Mouse (Mus musculus) kidney, adult 10 weeks (tissue): ENCODE measurements around the gene Arfip1. TPM values are rescaled to one million over a fixed set of nuclear protein-coding genes. Genes with fewer than 3 reads are reported as not detected.

Source experiments
- polyA plus RNA-seq: library from polyadenylated mRNA; stranded (reverse); fragments of 350-450 nt; fragmentation: Illumina TruSeq; extraction: RNeasy Lipid Tissue Mini Kit (QIAGEN cat#74804); gene quantifications from one replicate; pipeline ENCODE4 v1.2.3, GENCODE M21; 2014; ENCODE audit warnings: low read depth, low replicate concordance

Arfip1 gene
- polyA plus RNA-seq, result 115 TPM

DNA sequence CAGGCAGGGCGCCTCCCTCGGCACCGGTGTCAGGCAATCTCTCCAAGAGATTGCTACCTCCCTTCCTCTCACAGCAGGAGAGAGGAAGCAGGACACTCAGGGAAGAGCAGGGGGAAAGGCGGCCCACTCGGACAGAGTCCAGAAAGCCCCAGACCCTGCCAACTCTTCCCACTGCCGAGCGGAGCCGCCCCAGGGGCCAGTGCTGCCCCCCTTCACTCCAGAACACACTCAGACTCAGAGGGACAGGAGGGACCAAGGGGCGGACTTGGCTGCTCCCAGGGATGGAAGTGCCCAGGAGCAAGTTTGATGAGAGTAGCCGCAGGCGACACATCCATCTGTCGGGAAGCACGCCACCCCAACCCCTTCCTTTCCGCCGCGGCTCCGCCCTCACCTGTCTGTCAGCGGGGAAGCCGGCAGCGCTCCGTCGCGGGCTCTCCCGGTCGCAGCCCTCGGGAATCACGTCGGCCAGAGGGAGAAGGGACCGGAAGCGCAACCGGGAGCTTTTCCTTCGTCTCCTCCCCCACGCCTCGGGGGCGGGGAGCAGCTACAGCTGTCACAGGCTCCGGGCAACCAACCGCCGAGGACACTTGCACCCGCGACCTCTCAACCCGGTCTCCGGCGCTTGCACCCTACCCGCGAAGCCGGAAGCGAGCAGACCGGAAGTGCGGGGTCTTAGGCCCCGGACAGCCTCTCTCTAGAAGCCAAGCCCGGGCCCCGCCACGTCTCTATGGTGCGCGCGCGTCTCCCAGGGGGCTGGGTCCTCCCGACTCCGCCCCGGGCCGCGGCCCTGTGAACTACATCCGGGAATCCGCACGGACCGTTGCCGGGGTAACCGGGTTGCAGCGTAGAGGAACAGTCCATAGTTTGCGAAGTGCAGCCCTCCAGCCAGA is at the start of gene Arfip1:
TSS of gene Arfip1 (minus strand) at position 603 of the 890 bp plus-strand sequence.

DNA sequence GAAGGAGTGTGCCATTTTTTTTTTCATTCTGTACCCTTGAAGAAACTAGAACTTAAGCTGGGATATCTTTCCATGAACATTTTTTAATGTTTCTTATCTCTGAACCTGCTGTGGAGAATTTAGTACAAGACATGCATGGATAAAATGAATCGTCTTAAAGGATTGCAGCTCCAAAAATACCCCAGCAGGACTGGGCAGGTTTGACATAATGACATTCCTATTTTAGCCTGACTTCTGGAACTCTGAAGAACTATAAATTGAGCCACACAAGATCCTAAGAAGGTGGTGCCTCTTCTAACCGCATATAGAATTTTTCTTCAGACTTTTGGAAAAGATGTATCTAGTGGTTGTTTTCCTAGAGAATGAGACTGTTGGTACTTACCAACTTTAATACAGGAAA is 10.8 kb upstream of the Arfip1 start, which contains the start of gene Tigd4:
TSS of gene Tigd4 (plus strand) at position 301 of the 400 bp plus-strand sequence.

DNA sequence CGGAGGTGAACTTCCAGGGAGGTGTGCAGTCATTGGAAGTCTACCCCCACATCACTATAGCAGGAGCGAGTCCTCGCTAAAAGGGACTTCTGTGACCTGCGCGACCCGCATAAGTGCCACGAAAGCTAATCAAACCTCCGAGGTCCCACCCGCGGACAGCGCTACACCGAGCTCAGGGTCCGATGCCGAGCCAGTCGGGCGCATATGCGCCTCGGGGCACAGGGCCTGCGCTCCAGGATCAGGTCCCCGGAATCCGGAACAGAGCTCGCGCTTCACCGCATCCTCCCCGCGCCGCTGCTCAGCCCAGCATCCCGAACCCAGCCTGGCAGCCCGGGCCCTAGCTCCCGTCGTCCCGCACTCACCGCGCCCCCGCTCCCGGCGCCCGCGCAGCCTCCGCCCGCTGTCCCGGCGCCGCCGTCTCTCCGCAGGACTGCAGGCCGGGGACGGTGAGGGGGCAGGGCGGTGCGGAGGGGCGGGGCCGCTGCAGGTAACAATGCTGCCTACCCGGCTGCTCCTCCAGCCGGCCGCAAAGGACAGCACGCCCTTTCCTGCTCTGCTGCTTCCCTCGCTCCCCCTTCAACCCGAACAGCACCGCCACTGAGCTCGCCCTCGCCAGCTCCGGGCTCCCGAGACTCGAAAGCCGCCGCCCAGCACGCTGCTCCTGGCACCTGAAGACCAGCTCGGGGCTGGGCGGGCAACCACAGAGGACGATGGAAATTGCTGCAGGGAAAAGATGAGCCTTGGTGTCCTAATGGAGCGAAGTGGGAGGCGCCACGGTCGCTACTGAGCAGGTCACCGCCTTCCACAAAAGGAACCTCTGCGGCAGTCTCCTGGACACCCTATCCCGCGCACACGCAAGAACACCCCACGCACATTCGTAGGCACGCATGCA is 102.2 kb downstream of the Arfip1 start, which contains the start of gene Fhdc1:
TSS of gene Fhdc1 (minus strand) at position 424 of the 892 bp plus-strand sequence.

Other genes starting within 250 kb of the Arfip1 start
- gene Fhdc1, start 102.2 kb downstream of the Arfip1 start, polyA plus RNA-seq, result 0.49 TPM
- gene Tigd4, start 10.9 kb upstream of the Arfip1 start, polyA plus RNA-seq, result 0.24 TPM
- gene Tmem154, start 83.6 kb upstream of the Arfip1 start, polyA plus RNA-seq, result 0.65 TPM
- gene Fbxw7, start 232.6 kb upstream of the Arfip1 start, polyA plus RNA-seq, result 12.3 TPM